Mouse (Mus musculus) lung, postnatal 0 days (tissue): Measurements from ENCODE around the gene Ggt1. TPM values are rescaled to one million over a fixed set of nuclear protein-coding genes. Genes with fewer than 3 reads are reported as not detected.

Experiments used
- ATAC-seq: fragments of 200-750 bp; cut with Nextera tagmentation; 2 replicates; pipeline ENCODE4 v1.8.0; 2017; ENCODE audit warnings: moderate library complexity
- DNase-seq: peaks from one replicate; pipeline ENCODE4 v3.0.0-alpha.2; 2016; ENCODE audit warnings: low spot score
- H3K27ac ChIP-seq: fragments of 300-500 bp; sonication (generic); 2 replicates; pipeline ENCODE4 v1.5.1; 2014; ENCODE audit warnings: antibody characterized with exemption, mild to moderate bottlenecking, low read length, mixed read lengths
- H3K27me3 ChIP-seq: fragments of 300-500 bp; sonication (generic); replicated peaks from 2 replicates; pipeline ENCODE4 v1.6.1; 2014; ENCODE audit warnings: low read length, mixed read lengths; ENCODE audit not compliant: insufficient read depth
- H3K36me3 ChIP-seq: fragments of 300-500 bp; sonication (generic); 2 replicates; pipeline ENCODE4 v1.6.1; 2014; ENCODE audit warnings: low read length, mixed read lengths; ENCODE audit not compliant: insufficient read depth
- H3K4me1 ChIP-seq: fragments of 300-500 bp; sonication (generic); 2 replicates; pipeline ENCODE4 v1.6.1; 2014; ENCODE audit warnings: antibody characterized with exemption, low read depth, low read length, mixed read lengths; ENCODE audit not compliant: insufficient read depth
- H3K4me2 ChIP-seq: fragments of 300-500 bp; sonication (generic); replicated peaks from 2 replicates; pipeline ENCODE4 v1.6.1; 2014; ENCODE audit warnings: low read depth, mild to moderate bottlenecking, low read length, moderate library complexity, mixed read lengths
- H3K4me3 ChIP-seq: fragments of 300-500 bp; sonication (generic); 2 replicates; pipeline ENCODE4 v1.5.1; 2014; ENCODE audit warnings: low read depth, low read length
- H3K9ac ChIP-seq: fragments of 300-500 bp; sonication (generic); replicated peaks from 2 replicates; pipeline ENCODE4 v1.6.1; 2014; ENCODE audit warnings: low read depth, mild to moderate bottlenecking
- H3K9me3 ChIP-seq: fragments of 300-500 bp; sonication (generic); 2 replicates; pipeline ENCODE4 v1.6.1; 2016; ENCODE audit warnings: low read length, mixed read lengths
- CTCF ChIP-seq: IDR thresholded peaks from 2 replicates; pipeline ENCODE4 v1.5.1; 2016; ENCODE audit warnings: antibody characterized with exemption, mild to moderate bottlenecking
- EP300 ChIP-seq: IDR thresholded peaks from 2 replicates; pipeline ENCODE4 v1.6.1; 2016; ENCODE audit warnings: antibody characterized with exemption, mild to moderate bottlenecking, control low read depth
- WGBS: fragments of 180-500 bp; shearing (Covaris S2); extraction: QIAGEN DNeasy Blood & Tissue Kit; methylation state at CpG from one replicate; pipeline ENCODE4 v1.1.7; 2014; 5-methylcytosine and 5-hydroxymethylcytosine counted together
- polyA plus RNA-seq: library from polyadenylated mRNA; unstranded; fragments of >200 nt; fragmentation: Nextera tagmentation; extraction: Ambion mirVana; gene quantifications from 2 replicates; pipeline ENCODE4 v1.2.1, GENCODE M21; 2015

The Ggt1 gene
- polyA plus RNA-seq, 1 experiment from 2014 or later = 0.42 TPM

- no peak overlapping the region for H3K27ac ChIP-seq
- H3K9me3 ChIP-seq = no peaks in the 10 kb centered on the region
- H3K4me1 ChIP-seq = no peaks in the 10 kb centered on the region
- 9% methylated on average over 11 of the region's 11 CpGs for WGBS
- no peak for TF ChIP-seq EP300
- no peak for TF ChIP-seq CTCF
- no peak overlapping the region for H3K4me2 ChIP-seq
- H3K4me3 ChIP-seq = no peak overlapping the region
- no peaks in the 10 kb centered on the region for H3K27me3 ChIP-seq
- no peaks in the 10 kb centered on the region for H3K36me3 ChIP-seq
- no peak for ATAC-seq
- no peak overlapping the region for H3K9ac ChIP-seq
- no peak for DNase-seq
Observed at GRCm38 (mm10) chr10:75568441-75568840, 7.0 kb downstream of the Ggt1 start.

GRCm38 (mm10) chr10:75568851-75569250, 7.4 kb downstream of the Ggt1 start:
- DNase-seq (no peak), ATAC-seq (no peak)
- no peaks in the 10 kb centered on the region for H3K9me3 ChIP-seq
- H3K36me3 ChIP-seq = no peaks in the 10 kb centered on the region
- no peak overlapping the region for H3K9ac ChIP-seq
- no peaks in the 10 kb centered on the region for H3K27me3 ChIP-seq
- TF ChIP-seq CTCF = no peak
- no peak for TF ChIP-seq EP300
- H3K4me2 ChIP-seq = no peak overlapping the region
- no peaks in the 10 kb centered on the region for H3K4me1 ChIP-seq
- 28% methylated on average over 4 of the region's 4 CpGs for WGBS
- no peak overlapping the region for H3K27ac ChIP-seq
- H3K4me3 ChIP-seq = no peak overlapping the region

- Histone ChIP-seq H3K4me3 (no peak overlapping the region), H3K36me3 (no peaks in the 10 kb centered on the region), H3K27ac (no peak overlapping the region), H3K4me2 (no peak overlapping the region), H3K9me3 (no peaks in the 10 kb centered on the region), H3K4me1 (no peaks in the 10 kb centered on the region), H3K9ac (no peak overlapping the region), H3K27me3 (no peaks in the 10 kb centered on the region)
- DNase-seq = no peak
- no peak for TF ChIP-seq CTCF
- no peak for TF ChIP-seq EP300
- WGBS = 39% methylated on average over 10 of the region's 10 CpGs
- no peak for ATAC-seq
Observed at GRCm38 (mm10) chr10:75570981-75571657, 9.7 kb downstream of the Ggt1 start.

GRCm38 (mm10) chr10:75571937-75572336, 10.5 kb downstream of the Ggt1 start:
- TF ChIP-seq EP300 (no peak), CTCF (no peak)
- ATAC-seq (no peak), DNase-seq (no peak)
- no peak overlapping the region for H3K9ac ChIP-seq
- H3K27ac ChIP-seq = no peak overlapping the region
- no peak overlapping the region for H3K4me2 ChIP-seq
- H3K36me3 ChIP-seq = no peaks in the 10 kb centered on the region
- no peak overlapping the region for H3K4me3 ChIP-seq
- WGBS = 55% methylated on average over 9 of the region's 9 CpGs
- no peaks in the 10 kb centered on the region for H3K4me1 ChIP-seq
- no peaks in the 10 kb centered on the region for H3K9me3 ChIP-seq
- H3K27me3 ChIP-seq = no peaks in the 10 kb centered on the region

- H3K27ac ChIP-seq = no peak overlapping the region
- no peak overlapping the region for H3K9ac ChIP-seq
- H3K27me3 ChIP-seq = no peaks in the 10 kb centered on the region
- no peak overlapping the region for H3K4me2 ChIP-seq
- H3K4me3 ChIP-seq = no peak overlapping the region
- no peak for TF ChIP-seq CTCF
- TF ChIP-seq EP300 = no peak
- no peak for ATAC-seq
- H3K9me3 ChIP-seq = no peaks in the 10 kb centered on the region
- WGBS = 75% methylated on average over 10 of the region's 10 CpGs
- H3K4me1 ChIP-seq = no peaks in the 10 kb centered on the region
- no peak for DNase-seq
- H3K36me3 ChIP-seq = no peaks in the 10 kb centered on the region
Observed at GRCm38 (mm10) chr10:75573181-75573580, 11.8 kb downstream of the Ggt1 start.

GRCm38 (mm10) chr10:75573965-75574364, 12.6 kb downstream of the Ggt1 start:
- Histone ChIP-seq H3K4me3 (no peak overlapping the region), H3K4me2 (no peak overlapping the region), H3K36me3 (no peaks in the 10 kb centered on the region), H3K9me3 (no peaks in the 10 kb centered on the region), H3K27me3 (no peaks in the 10 kb centered on the region), H3K4me1 (no peaks in the 10 kb centered on the region), H3K9ac (no peak overlapping the region), H3K27ac (no peak overlapping the region)
- WGBS = 86% methylated on average over 9 of the region's 9 CpGs
- no peak for DNase-seq
- ATAC-seq = no peak
- TF ChIP-seq CTCF (no peak), EP300 (no peak)

GRCm38 (mm10) chr10:75579129-75579528, 17.7 kb downstream of the Ggt1 start:
- Histone ChIP-seq H3K4me3 (no peak overlapping the region), H3K9ac (no peak overlapping the region), H3K27me3 (no peaks in the 10 kb centered on the region), H3K36me3 (no peaks in the 10 kb centered on the region), H3K9me3 (no peaks in the 10 kb centered on the region), H3K4me2 (no peak overlapping the region), H3K4me1 (no peaks in the 10 kb centered on the region), H3K27ac (no peak overlapping the region)
- TF ChIP-seq CTCF (no peak), EP300 (no peak)
- DNase-seq (no peak), ATAC-seq (no peak)
- WGBS = 70% methylated on average over 6 of the region's 6 CpGs
